Mouse (Mus musculus) Muller cell, postnatal 12 days (primary cell): Measurements from ENCODE around the gene Txndc12.

ENCODE experiments used
- DNase-seq: peaks from one replicate; pipeline ENCODE4 v3.0.0-alpha.2; 2015; ENCODE audit errors: inconsistent ontology term

The Txndc12 gene

GRCm38 (mm10) chr4:108834115-108834970, at the start of gene Txndc12:
TSS of gene Txndc12 (plus strand) at chr4:108834601.
- peak; percentile 94 for DNase-seq

GRCm38 (mm10) chr4:108789258-108789936, 45.0 kb upstream of the Txndc12 start:
- DNase-seq = no peak

GRCm38 (mm10) chr4:108790507-108790906, 43.9 kb upstream of the Txndc12 start:
- no peak for DNase-seq

GRCm38 (mm10) chr4:108793941-108794340, 40.5 kb upstream of the Txndc12 start:
- no peak for DNase-seq

GRCm38 (mm10) chr4:108796701-108797100, 37.7 kb upstream of the Txndc12 start:
- no peak for DNase-seq

GRCm38 (mm10) chr4:108798083-108798830, 36.1 kb upstream of the Txndc12 start:
- peak; percentile 63 for DNase-seq

GRCm38 (mm10) chr4:108803535-108803934, 30.9 kb upstream of the Txndc12 start:
- DNase-seq = no peak

- no peak for DNase-seq
Observed at GRCm38 (mm10) chr4:108811142-108811541, 23.3 kb upstream of the Txndc12 start.

GRCm38 (mm10) chr4:108811550-108811949, 22.9 kb upstream of the Txndc12 start:
- DNase-seq = no peak

GRCm38 (mm10) chr4:108825677-108826076, 8.7 kb upstream of the Txndc12 start:
- DNase-seq = no peak

GRCm38 (mm10) chr4:108826096-108826495, 8.3 kb upstream of the Txndc12 start:
- DNase-seq = no peak

GRCm38 (mm10) chr4:108826643-108827042, 7.8 kb upstream of the Txndc12 start:
- DNase-seq = no peak

- peak; percentile 73 for DNase-seq
Observed at GRCm38 (mm10) chr4:108830698-108831097, 3.7 kb upstream of the Txndc12 start.

GRCm38 (mm10) chr4:108832916-108833827, 1.2 kb upstream of the Txndc12 start, which contains the start of gene Btf3l4:
TSS of gene Btf3l4 (minus strand) at chr4:108833614.
- peak; percentile 97 for DNase-seq

GRCm38 (mm10) chr4:108833828-108834114, 630 bp upstream of the Txndc12 start:
- DNase-seq = no peak

GRCm38 (mm10) chr4:108834971-108835311, 540 bp downstream of the Txndc12 start:
- no peak for DNase-seq

GRCm38 (mm10) chr4:108835496-108835895, 1.1 kb downstream of the Txndc12 start:
- peak; percentile 24 for DNase-seq

- peak; percentile 77 for DNase-seq
Observed at GRCm38 (mm10) chr4:108838031-108838430, 3.6 kb downstream of the Txndc12 start.

GRCm38 (mm10) chr4:108841920-108842578, 7.6 kb downstream of the Txndc12 start:
- DNase-seq = no peak

- DNase-seq = no peak
Observed at GRCm38 (mm10) chr4:108843336-108843735, 8.9 kb downstream of the Txndc12 start.
